Comparison of ENCODE assay signal across 27 mouse cellular contexts in the genomic region with DNA sequence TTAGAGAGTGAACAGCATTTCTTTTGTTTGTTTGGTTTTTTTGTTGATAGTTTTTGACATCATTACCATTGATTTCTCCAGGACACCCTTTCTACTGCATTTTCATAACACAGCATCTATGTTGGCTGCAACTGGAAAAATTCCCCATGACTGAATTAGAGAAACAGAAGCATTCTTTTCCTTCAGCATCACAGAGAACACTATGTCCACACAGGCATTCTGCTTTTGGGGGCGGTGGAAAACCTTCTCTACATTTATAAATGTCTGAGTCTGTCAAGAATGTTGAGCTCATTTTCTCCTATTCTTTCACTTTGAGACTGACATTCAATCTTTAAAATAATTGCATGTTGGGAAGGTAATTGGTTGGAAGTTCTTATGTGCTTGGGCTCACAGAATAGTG.
DNase-seq lines count a peak whose midpoint lies in the region; ATAC-seq and TF ChIP-seq lines count a peak whose summit lies in the region.
"Had no signal": no experiment of that assay in that cellular context is flagged by ENCODE, and none has a peak within 500 bp of the region (broad histone marks: within the 10 kb centered on the region; RNA-seq: fewer than 3 reads in every experiment).

No protein-coding gene starts in this region.

- no peaks in the 10 kb centered on the region for H3K9me3 ChIP-seq in limb, embryonic 10.5 days (replicated peaks)
- H3K9me3 ChIP-seq: embryonic facial prominence, embryonic 13.5 days; embryonic facial prominence, embryonic 15.5 days; forebrain, embryonic 10.5 days; forebrain, embryonic 12.5 days; G1E had no signal

- no peak overlapping the region for H3K4me3 ChIP-seq in limb, embryonic 10.5 days
- H3K4me3 ChIP-seq: embryonic facial prominence, embryonic 13.5 days; embryonic facial prominence, embryonic 15.5 days; erythroblast, embryonic 14.5 days; forebrain, embryonic 10.5 days; forebrain, embryonic 12.5 days had no signal

- H3K4me1 ChIP-seq in limb, embryonic 10.5 days, result no peaks in the 10 kb centered on the region
- H3K4me1 ChIP-seq: embryonic facial prominence, embryonic 13.5 days; embryonic facial prominence, embryonic 15.5 days; forebrain, embryonic 10.5 days; forebrain, embryonic 12.5 days had no signal

- H3K27me3 ChIP-seq in limb, embryonic 10.5 days (ENCODE audit: low read depth, poor library complexity, severe bottlenecking), result no peaks in the 10 kb centered on the region
- H3K27me3 ChIP-seq: CH12.LX; embryonic facial prominence, embryonic 13.5 days; embryonic facial prominence, embryonic 15.5 days; forebrain, embryonic 12.5 days had no signal

- H3K27ac ChIP-seq in limb, embryonic 10.5 days, result no peak overlapping the region
- H3K27ac ChIP-seq: embryonic facial prominence, embryonic 13.5 days; embryonic facial prominence, embryonic 15.5 days; forebrain, embryonic 10.5 days; forebrain, embryonic 12.5 days had no signal

- peak; percentile 78 for ATAC-seq in frontal cortex, adult (ENCODE audit: low TSS enrichment)
- ATAC-seq: CD4-positive, CD25-positive, alpha-beta regulatory T cell, adult 4 months; forebrain, embryonic 14.5 days; forebrain, embryonic 16.5 days had no signal

- TF ChIP-seq POLR2A in brain, embryonic 14.5 days (IDR thresholded peaks at IDR 0.05; ENCODE audit: borderline replicate concordance, extremely low read depth, insufficient read depth, insufficient read length, poor library complexity, severe bottlenecking), result no peak

- TF ChIP-seq CTCF in brain, embryonic 14.5 days (IDR thresholded peaks at IDR 0.05; ENCODE audit: borderline replicate concordance, extremely low read depth, insufficient read depth, insufficient read length), result no peak

- no peak for DNase-seq in frontal cortex, postnatal 10 days (ENCODE audit: low spot score in 2 of 2)
- peak; percentile 73 for DNase-seq in Muller cell, postnatal 12 days (ENCODE audit: inconsistent ontology term)
- peak; percentile 17 for DNase-seq in brain, embryonic 14.5 days (ENCODE audit: low read depth)
- no peak for DNase-seq in limb, embryonic 10.5 days (ENCODE audit: low spot score)
- DNase-seq in urinary bladder, postnatal 4 days (ENCODE audit: low spot score in 2 of 2), result no peak
- DNase-seq: adrenal gland, adult 2 months; adrenal gland, postnatal 10 days; adrenal gland, postnatal 25 days; B cell, adult 2 months; cerebellum, adult 11 months; cerebellum, adult 18-20 months; cerebellum, adult 8-10 months; cerebellum, adult 9-11 months; cerebellum, postnatal 14 days; cerebellum, postnatal 36 days; embryo, embryonic 11 days had no signal

- no peaks in the 10 kb centered on the region for H3K36me3 ChIP-seq in limb, embryonic 10.5 days
- H3K36me3 ChIP-seq: embryonic facial prominence, embryonic 13.5 days; embryonic facial prominence, embryonic 15.5 days; forebrain, embryonic 10.5 days; forebrain, embryonic 12.5 days; G1E had no signal

- 93% methylated on average over 1 of the region's 1 CpGs for WGBS in limb, embryonic 10.5 days

Comparison
In these comparisons a context has a peak if more than half of its experiments do, and no peak if none do; other contexts are left out.
1. DNase-seq: peak in Muller cell, postnatal 12 days (single experiment) and brain, embryonic 14.5 days (single experiment); none in frontal cortex, postnatal 10 days (0 of 2), limb, embryonic 10.5 days (single experiment) and urinary bladder, postnatal 4 days (0 of 2).